Mouse (Mus musculus) effector memory CD4-positive, alpha-beta T cell, adult 7 months (primary cell): ENCODE data around the gene Gm10945. TPM values are rescaled to one million over a fixed set of nuclear protein-coding genes. Genes with fewer than 3 reads are reported as not detected.

ENCODE experiments used
- polyA plus RNA-seq: library from polyadenylated mRNA; unstranded; fragments of 100-300 nt; shearing (Covaris generic); gene quantifications from one replicate; pipeline ENCODE4 v1.2.1, GENCODE M21; 2017

Gm10945 gene
- not detected for polyA plus RNA-seq

GRCm38 (mm10) chr10:6761287-6761811 lies at the start of gene Gm10945:
TSS of gene Gm10945 (minus strand) at chr10:6761761.

DNA sequence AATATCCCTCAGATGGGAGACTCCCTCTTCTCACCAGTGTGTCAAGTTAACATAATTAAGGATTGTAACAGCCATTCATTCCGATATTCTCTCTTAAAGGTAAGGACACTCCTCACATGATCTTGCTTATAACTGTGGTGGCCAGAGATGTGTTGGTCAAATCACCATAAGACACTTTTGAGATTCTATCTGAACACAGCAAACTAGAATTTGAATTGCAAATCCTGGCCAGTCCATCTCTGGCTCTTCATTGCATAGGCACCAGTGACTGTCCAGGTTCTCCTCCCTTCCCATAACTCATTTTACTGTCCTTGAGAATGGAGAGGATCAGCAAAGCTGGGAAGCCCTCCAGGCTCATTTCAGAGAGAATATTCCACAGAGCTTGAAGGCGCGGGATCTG lies 3.4 kb downstream of the Gm10945 start, which contains the start of gene Oprm1:
Gene Oprm1, plus strand, starts transcription at position 301 of the 400 bp plus-strand sequence.

Other genes starting within 250 kb of the Gm10945 start
- gene Oprm1, start 3.3 kb downstream of the Gm10945 start, polyA plus RNA-seq, result 0.85 TPM